Mouse (Mus musculus) monocyte, adult 5-6 weeks (primary cell): ENCODE results near the gene Rap2a. TPM values are rescaled to one million over a fixed set of nuclear protein-coding genes. Genes with fewer than 3 reads are reported as not detected.
A peak's percentile ranks its signal among the peaks of the same experiment; 100 is the strongest.

Experiments
- ATAC-seq: fragments of 153-309, 156-312 bp; replicated peaks from 2 replicates; pipeline ENCODE4 v1.8.0; 2017; ENCODE audit warnings: mild to moderate bottlenecking; ENCODE audit not compliant: low TSS enrichment, insufficient number of reproducible peaks, severe bottlenecking, poor library complexity, low FRiP score
- total RNA-seq: library from RNA; stranded (forward); fragments of 200-1000, 200-491, 200-594 nt; gene quantifications from 3 replicates; pipeline ENCODE4 v1.2.3, GENCODE M21; 2017

Gene Rap2a
- total RNA-seq, 1 experiment from 2014 or later, result 38.8 TPM

DNA sequence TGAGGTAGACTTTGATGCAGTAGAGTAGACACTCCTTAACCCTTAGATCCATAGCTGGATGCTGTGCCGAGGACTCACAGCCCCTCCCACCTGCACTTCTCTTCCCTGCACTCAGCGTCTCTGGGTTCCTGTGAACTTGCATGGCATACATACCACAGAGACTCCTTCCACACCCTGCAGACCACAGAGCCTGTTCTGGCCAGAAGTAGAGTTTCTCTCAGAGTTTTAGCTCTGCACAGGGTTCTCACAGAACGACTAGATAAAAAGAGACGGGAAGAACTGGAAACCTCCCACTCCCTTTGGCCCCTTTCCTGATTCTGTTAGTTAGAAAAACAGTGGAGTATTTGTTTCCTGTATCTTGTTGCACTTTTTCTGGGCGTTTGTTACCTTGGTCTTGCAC is 18.0 kb downstream of the Rap2a start:
- ATAC-seq, result no peak

DNA sequence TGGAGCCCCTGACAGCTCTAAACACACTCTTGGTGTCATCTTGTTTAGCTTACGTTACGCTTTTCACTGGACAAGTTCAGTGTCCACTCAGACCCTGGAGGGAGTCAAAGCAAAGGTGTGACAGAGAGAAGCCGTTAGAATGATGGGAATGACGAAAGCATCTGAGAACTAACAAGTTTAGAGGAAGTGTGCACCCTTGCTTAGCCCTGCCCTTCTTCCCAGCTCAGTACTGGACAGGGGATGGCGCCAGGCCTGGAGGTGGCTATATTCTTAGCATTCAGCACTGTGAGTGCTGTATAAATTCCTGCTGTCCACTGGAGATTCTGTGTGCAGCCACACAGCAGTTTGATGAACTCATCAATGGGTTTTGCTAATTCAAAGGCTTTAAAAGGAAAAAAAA is 18.6 kb downstream of the Rap2a start:
- ATAC-seq, result no peak; the same call in 1 of the 2 replicates

DNA sequence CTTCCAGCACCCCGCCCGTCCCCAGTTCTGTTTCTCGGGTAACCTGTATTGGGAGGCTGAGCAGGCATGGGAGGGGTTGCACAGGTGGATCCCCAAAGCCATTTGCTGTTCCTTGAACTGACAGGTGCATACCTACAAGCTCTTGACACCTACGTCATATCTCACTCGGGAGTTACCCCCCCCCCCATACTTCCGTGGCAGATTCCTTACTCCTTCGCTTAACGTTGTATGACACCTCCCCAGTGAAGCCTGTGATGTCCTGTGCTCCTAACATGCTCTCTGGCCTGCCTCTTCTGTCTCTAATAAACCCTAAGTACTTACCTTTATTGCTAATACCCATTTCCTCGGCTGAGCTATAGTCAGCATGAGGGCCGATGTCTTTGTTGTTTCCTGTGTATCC is 20.9 kb downstream of the Rap2a start:
- no peak for ATAC-seq

DNA sequence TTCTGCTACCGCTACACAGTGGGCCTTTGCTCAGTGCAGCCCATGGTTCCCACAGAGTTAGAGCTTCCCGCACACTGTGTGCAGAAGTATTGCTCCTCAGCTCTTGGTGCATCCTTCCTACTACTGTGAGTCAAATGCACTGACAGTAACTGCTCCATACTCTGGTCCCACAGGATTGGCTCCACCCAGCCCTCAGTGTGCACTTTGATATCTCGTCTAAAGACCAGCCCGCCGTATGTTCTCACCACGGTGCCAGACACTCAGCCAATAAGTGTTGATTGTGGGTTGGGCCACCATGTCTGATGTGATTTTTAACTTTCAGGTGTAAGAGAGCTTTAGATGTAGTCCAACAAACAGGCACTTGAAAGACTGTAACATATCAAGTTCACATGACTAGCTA is 21.4 kb downstream of the Rap2a start:
- no peak for ATAC-seq

DNA sequence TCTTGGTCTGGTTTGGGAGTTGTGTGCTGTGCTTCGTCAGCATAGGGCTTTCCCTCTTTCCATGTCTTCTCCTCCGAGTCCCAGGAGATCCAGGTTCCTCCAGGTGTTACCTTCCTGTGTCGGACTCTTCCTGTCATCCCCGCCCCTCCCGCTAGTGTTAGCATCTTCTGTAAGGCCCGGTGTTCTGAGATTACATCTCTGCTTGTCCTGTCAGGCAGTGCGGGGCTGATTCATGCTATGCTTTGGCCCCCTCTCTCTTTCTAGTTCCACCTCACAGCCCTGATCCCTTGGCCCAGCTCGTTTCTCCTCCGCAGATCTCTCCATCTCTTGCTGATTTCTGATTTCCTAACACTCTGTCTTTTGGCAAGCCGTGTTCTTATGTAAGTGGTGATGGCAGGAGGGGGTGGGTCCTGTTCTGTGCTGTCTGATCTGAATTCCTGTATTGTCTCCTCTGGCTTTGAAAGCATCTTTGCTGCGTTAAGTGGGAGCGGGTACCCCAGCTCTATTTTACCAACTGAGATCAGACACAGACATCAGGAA is 21.8 kb downstream of the Rap2a start:
- no peak for ATAC-seq

DNA sequence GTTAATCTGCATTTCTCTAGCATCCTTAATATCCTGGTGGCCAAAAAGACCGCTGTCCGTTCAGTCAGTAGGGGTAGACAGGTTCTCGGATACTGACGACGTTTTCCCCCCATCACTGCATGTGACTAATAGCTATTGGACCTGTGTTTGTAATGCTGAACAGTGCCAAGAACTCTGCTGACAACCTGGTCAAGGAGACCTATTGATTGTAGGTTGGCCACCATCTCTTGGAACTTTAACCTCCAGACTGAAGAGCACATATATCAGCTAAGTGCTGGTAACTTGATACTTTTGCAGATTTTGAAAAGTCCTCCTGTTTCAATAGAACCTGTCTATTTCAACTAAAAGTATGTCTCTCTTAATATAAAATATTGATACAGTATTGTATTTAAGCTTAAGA is 22.5 kb downstream of the Rap2a start:
- ATAC-seq, result no peak

DNA sequence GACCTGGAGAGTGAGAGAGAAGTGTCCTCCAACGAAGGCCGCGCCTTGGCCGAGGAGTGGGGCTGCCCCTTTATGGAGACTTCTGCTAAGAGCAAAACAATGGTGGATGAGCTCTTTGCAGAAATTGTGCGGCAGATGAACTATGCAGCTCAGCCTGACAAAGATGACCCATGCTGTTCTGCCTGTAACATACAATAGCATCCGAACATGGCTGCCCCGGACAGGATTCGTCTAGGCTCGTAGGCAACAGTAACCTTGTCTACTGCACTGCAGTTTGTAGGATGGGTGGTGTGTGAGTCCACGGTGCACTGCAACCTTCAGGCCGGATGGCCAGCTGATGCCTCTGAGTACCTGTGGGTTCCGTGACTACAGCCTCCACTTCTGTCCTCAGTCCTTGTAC is 25.4 kb downstream of the Rap2a start:
- no peak for ATAC-seq

DNA sequence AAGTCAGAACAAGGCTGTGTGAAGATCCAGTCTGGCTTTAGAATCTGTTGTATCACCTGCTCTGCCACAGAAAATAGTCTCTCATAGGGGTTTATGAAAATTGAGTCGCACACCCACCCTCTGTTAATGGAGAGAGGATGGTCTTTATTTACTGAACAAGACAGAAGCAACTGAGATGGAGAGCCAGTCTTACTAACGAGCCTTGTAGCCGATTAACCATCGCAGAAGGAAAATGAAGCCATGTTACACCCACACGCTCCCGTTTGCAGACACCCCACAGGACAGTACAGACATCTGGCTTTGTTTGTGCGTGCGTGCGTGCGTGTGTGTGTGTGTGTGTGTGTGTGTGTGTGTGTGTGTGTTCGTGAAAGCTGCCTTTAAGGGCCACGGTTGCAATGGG is 26.2 kb downstream of the Rap2a start:
- no peak for ATAC-seq

DNA sequence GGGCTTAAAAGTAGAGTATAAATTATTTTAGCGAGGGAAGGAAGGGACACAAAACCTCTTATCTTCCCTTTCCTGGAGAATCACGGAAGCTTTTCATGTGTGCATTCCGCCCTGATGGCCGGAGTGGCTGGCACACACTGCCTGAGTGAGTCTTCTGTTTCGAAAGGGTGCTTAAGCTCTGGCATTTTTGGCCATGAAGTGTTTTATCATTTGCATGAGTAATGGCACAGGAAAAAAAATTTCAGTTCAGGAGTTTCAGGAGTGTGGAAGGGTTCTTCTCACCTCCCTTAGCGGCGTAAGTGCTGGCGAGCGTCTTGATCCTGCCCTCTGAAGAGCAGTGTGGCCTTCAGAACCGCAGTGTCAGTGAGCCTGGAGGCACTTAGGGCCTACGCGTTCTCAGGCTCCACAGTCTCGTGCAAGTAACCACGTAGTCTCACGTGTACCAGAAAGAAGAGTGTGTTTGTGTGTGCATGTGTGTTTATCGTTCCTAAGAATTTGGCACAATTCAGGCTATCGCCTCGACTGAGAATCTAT is 26.8 kb downstream of the Rap2a start:
- ATAC-seq, result no peak

DNA sequence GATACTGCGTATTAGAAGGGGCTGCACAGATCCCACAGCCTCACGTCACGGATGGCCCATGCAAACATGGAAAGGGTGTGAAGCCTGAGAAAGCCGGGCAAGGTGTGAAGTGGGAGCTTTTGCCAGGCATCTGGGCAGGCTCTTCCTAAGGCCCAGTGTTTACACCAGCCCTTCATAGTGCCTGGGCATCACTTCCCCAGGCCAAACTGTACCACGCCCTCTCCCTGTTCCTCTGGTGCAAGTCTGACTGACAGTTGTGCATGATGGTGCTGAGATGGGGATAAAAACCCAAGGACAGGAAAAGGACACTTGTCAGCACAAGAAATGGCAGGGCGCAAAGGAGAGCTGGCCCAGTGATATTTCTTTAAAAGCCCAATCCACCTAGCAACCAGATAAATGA is 27.7 kb downstream of the Rap2a start:
- ATAC-seq, result 0 out of 2 replicates have a peak, but pooled peaks have one; percentile 23

DNA sequence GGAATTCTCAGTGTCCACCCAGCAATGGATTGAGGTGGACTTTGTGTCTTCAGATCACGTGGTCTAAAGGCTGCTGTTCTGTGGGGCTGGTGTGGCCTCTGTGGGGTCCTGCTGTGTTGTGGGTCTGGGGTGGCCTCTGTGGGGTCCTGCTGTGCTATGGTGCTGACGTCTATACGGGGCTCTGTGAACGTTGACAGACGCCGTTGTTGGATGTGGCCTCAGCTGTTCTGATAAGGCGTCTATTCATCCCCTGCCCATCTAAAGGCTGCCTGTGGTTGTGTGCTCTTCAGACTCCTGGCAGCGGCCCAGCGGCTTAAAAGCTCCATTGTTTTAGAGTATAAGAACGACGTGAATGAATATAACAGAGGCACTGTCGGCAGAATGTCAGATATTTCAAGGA is 29.3 kb downstream of the Rap2a start:
- no peak for ATAC-seq

DNA sequence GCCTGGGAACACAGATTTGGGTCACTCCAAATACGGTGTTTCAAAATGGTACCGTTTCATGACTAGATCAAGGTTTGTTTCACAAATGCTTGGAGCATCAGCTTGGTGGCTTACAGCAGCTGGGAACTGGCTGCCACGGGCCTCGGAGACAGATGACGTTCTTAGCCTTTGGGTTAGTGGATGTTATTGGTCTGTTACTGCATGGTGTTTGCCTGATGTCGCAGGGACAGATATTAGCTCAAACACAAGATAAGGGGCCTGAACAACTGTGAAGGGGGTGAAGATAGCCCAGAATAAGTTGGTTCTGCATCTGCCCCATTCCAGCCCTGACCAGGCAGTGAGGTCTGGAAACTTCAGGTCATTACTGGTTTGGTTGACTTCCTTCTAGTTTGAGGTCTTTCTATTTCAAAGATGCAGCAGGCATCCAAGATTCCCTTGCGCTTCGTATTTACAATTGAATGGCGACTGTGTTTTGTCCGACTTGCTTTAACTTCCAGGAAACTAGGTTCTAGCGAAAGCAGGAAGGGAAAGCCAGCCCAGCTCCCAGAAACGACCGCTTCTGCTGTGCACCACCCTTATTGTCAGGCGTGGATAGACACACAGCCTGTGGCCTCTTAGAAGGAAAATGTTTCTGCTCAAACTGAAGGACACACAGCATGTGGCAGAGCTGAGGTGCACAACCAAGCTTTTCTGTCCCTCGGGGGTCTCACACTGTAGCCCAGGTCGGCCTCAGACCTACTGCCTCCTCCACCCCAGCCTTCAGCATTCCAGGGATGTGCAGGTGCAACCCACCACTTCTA is 30.5 kb downstream of the Rap2a start:
- no peak for ATAC-seq

DNA sequence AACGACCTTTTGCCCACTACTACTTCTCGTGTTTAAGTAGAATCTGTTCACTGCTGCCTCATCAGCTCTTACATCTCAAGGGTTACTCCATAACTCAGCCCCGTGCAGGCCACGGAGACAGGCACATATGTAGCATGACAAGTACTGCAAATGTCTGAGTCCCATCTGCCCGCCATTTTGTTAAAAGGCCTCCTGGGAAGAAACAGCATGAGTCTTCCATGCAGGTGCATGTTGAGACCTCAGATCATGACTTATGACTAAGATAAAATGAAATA is 31.1 kb downstream of the Rap2a start:
- ATAC-seq, result no peak

DNA sequence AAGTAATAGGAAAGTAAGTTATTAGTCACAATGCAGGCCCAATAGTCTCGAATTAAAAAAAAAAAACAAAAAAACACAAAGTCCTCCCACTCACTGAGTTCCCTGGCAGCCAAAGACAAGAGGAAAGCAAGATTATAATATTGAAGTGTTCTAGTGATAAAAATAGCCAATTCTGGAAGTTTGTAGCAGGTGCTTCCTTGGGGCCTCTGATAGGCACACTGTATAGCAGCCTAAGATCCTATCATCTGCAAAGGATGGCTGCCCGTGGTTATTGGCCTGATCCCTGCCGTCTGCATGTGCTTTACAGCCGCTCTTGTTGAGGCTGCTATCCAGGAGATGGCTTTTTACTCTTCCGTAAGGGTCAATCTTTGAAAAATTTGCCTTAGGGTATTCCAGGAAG is 33.6 kb downstream of the Rap2a start:
- no peak for ATAC-seq

DNA sequence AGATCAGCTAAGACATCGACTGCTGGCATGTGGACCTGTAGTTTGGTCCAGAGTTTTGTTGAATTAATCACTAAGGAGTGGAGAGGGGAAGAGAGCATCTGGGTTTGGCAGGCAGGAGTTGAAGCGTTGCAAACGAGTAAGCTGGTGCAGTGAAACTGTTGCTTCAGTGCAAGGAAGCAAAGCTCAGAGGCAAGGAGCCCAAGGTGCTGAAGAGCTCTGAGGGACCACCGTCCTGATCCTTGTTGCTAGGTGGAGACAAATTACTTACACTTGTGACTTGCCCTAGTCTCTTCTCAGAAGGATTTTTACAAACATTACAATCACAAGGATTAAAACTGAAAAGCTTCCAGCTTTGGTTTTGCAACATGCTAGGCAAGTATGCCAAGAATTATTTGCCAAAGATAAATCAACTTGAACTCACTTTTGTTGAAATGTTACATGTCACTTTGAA is 36.6 kb downstream of the Rap2a start:
- no peak for ATAC-seq

DNA sequence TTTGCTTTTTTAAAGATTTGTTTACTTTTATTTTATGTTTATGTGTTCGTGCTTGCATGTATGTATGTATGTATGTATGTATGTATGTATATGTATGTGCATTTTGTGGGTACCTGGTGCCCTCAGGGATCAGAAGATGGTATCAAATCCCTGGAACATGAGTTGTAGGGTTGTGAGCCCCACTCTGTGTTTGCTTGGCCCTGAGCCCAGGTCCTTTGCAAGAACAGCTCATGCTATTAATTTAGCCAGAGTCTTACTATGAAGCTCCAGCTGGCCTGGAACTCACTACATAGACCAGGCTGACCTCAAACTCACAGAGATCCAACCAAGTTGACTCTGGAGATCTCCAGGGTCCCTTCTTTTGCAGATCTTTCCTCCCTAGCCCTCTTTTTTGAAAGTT is 37.1 kb downstream of the Rap2a start:
- ATAC-seq, result no peak

DNA sequence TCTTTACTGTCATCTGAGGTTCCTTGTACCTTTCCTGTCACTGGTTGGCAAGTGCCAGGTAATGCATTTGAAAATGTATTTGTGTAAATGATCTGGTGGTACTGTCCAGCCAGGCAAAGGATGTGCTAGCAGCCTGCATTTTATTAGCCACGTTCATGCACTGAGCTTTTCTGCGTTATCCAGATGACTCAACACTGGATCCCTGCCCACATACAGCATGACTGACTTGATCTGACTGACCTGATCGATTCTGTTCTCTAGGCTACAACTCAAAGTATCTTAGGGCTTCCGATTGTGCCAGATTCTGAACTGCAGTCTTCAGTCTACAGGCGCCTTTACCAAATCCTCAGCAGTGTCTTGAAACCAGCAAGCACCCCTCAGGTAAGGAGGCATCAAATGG is 40.5 kb downstream of the Rap2a start:
- no peak for ATAC-seq

DNA sequence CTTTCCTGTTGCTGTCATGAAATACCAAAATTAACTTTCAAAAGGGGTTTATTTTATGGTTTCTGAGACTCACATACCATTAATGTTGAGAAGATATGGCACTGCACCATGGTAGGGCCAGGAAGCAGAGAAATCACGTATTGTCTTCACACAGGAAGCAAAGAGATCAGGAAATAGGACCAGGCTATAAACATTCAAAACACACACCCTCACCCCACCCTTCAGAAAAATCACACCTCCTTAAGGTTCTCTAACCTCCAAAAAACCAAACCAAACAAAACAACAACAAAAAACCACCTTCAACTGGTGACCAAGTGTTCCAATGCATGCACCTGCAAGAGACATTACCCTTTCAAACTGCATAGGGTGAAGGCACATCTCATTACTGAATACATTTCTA is 41.7 kb downstream of the Rap2a start:
- ATAC-seq, result 0 out of 2 replicates have a peak, but pooled peaks have one; percentile 43

DNA sequence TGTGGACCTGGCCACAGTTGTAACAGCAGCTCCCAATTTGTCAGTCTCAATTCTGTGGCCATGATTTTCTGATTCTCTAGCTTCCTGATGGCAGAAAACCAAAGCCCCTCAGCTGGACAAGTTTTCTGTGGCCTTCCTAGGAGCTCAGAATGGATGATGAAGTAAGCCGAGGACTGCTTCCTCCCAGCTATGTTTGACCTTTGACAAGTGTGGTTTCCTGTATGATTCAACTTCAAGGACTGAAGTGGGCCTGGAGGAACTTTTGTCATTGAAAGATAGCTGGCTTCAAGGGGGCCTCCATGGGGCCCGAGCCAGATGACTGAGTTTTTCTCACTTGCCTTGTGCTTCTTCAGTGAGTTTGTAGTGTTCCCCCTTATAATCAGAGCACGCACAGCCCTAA is 42.6 kb downstream of the Rap2a start:
- peak; percentile 61; the same call in 1 of the 2 replicates for ATAC-seq

DNA sequence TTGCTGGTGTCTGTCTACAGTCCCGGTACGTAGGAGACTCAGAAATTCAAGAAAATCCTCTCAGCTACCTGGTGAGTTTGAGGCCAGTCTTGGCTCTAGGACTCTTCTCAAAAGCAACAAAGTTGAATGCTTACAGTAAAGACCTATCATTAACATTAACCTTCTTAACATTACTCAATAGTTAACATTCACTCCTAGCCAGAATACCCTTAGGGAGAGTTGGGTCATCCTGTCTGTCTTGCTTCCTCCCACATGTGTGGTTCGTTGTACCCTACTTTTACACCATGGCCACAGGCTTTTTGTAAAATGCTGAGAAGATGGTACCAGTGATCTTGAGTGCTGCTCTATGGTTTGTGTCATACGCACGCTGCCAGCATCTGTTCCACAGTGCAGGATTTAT is 45.1 kb downstream of the Rap2a start:
- ATAC-seq, result no peak
